Mouse (Mus musculus) adrenal gland, postnatal 0 days (tissue): Measurements from ENCODE around the gene 4930435E12Rik. TPM values are rescaled to one million over a fixed set of nuclear protein-coding genes. Genes with fewer than 3 reads are reported as not detected.

Experiments
- polyA plus RNA-seq: library from polyadenylated mRNA; unstranded; fragments of >200 nt; fragmentation: Nextera tagmentation; extraction: Ambion mirVana; gene quantifications from 2 replicates; pipeline ENCODE4 v1.2.1, GENCODE M21; 2015

Gene 4930435E12Rik
- not detected in 2 replicates for polyA plus RNA-seq

GRCm38 (mm10) chr16:38828649-38829048 lies at the start of gene 4930435E12Rik:
4930435E12Rik (minus strand) TSS chr16:38828749.

GRCm38 (mm10) chr16:38800091-38800490 lies 28.5 kb downstream of the 4930435E12Rik start, which contains the start of gene Upk1b:
Upk1b (minus strand) TSS chr16:38800328.

Other genes with a start within 250 kb of the 4930435E12Rik start
- gene Arhgap31, start 115.5 kb downstream of the 4930435E12Rik start, polyA plus RNA-seq = 4.9 and 6.6 TPM in 2 replicates
- gene B4galt4, start 86.5 kb downstream of the 4930435E12Rik start, polyA plus RNA-seq = 20.0 and 20.8 TPM in 2 replicates
- gene Upk1b, start 28.4 kb downstream of the 4930435E12Rik start, polyA plus RNA-seq = 19.0 and 19.5 TPM in 2 replicates
- 4.3 and 8.9 TPM in 2 replicates for gene Igsf11, start 63.9 kb upstream of the 4930435E12Rik start, polyA plus RNA-seq